Mouse (Mus musculus) stomach, postnatal 0 days (tissue): ENCODE data around the gene Fbf1.

Experiments used
- CTCF ChIP-seq: IDR thresholded peaks from 2 replicates; pipeline ENCODE4 v1.5.1; 2016; ENCODE audit warnings: antibody characterized with exemption, low read depth, mild to moderate bottlenecking, moderate library complexity
- EP300 ChIP-seq: optimal IDR thresholded peaks from 2 replicates; pipeline ENCODE3; 2016; ENCODE audit warnings: antibody characterized with exemption

GRCm38 (mm10) chr11:116150960-116151359 lies 17.0 kb downstream of the Fbf1 start:
- no peak for TF ChIP-seq EP300
- TF ChIP-seq CTCF, result no peak
